9 mouse cellular contexts compared by ENCODE assay signal in genomic region chr16:11006100-11006499, GRCm38 (mm10). TPM values are rescaled to one million over a fixed set of nuclear protein-coding genes. Genes with fewer than 3 reads are reported as not detected.
DNase-seq lines count a peak whose midpoint lies in the region; ATAC-seq and TF ChIP-seq lines count a peak whose summit lies in the region.
"Had no signal": no experiment of that assay in that cellular context is flagged by ENCODE, and none has a peak within 500 bp of the region (broad histone marks: within the 10 kb centered on the region; RNA-seq: fewer than 3 reads in every experiment).

No protein-coding gene starts in this region.

- H3K4me3 ChIP-seq in midbrain, postnatal 0 days (ENCODE audit: low read depth, low read length) = no peak overlapping the region
- no peak overlapping the region for H3K4me3 ChIP-seq in midbrain, embryonic 13.5 days (replicated peaks)
- no peak overlapping the region for H3K4me3 ChIP-seq in limb, embryonic 12.5 days (replicated peaks)

- H3K4me1 ChIP-seq in midbrain, postnatal 0 days (ENCODE audit: insufficient read depth, low read length) = no peaks in the 10 kb centered on the region
- peaks cover 11% of the 10 kb centered on the region for H3K4me1 ChIP-seq in midbrain, embryonic 13.5 days (replicated peaks)
- peaks cover 27% of the 10 kb centered on the region for H3K4me1 ChIP-seq in limb, embryonic 12.5 days (replicated peaks)

- no peak for ATAC-seq in midbrain, postnatal 0 days (ENCODE audit: low FRiP score)
- no peak for ATAC-seq in midbrain, embryonic 13.5 days
- ATAC-seq in limb, embryonic 12.5 days (ENCODE audit: insufficient number of reproducible peaks, insufficient read depth, low FRiP score, low TSS enrichment, low read depth) = no peak
- no peak for ATAC-seq in inflammation-experienced regulatory T-cells, adult 6 months

- TF ChIP-seq CTCF in midbrain, postnatal 0 days (IDR thresholded peaks at IDR 0.05) = no peak

- no peak for DNase-seq in midbrain, postnatal 0 days (ENCODE audit: low spot score)
- peak; percentile 39 to 77 for DNase-seq in heart, adult 9 months (ENCODE audit: low spot score in 2 of 2)
- peak; percentile 64 for DNase-seq in splenic B cell, adult 2 months (ENCODE audit: low read depth, low spot score)
- DNase-seq in gastrocnemius, adult 8-10 months (ENCODE audit: low spot score in 2 of 2) = no peak
- DNase-seq in adrenal gland, postnatal 10 days = no peak
- DNase-seq: cerebellum, adult 9-11 months had no signal

- no peaks in the 10 kb centered on the region for H3K36me3 ChIP-seq in midbrain, postnatal 0 days (ENCODE audit: insufficient read depth, low read length)
- no peaks in the 10 kb centered on the region for H3K36me3 ChIP-seq in midbrain, embryonic 13.5 days
- H3K36me3 ChIP-seq in limb, embryonic 12.5 days = no peaks in the 10 kb centered on the region
- no peaks in the 10 kb centered on the region for H3K36me3 ChIP-seq in splenic B cell, adult 2 months (ENCODE audit: control insufficient read depth, insufficient read depth, low read length, poor library complexity, severe bottlenecking)

- 0 out of 2 replicates have a peak overlapping the region, but pooled peaks have one; percentile 32 for H3K27ac ChIP-seq in midbrain, postnatal 0 days (ENCODE audit: low read depth, low read length)
- H3K27ac ChIP-seq in midbrain, embryonic 13.5 days = no peak overlapping the region
- peak overlapping the region; percentile 37 for H3K27ac ChIP-seq in limb, embryonic 12.5 days

- H3K27me3 ChIP-seq in midbrain, postnatal 0 days (ENCODE audit: insufficient read depth, low read length) = no peaks in the 10 kb centered on the region
- H3K27me3 ChIP-seq in midbrain, embryonic 13.5 days = no peaks in the 10 kb centered on the region
- H3K27me3 ChIP-seq in limb, embryonic 12.5 days = no peaks in the 10 kb centered on the region
- H3K27me3 ChIP-seq in splenic B cell, adult 2 months (ENCODE audit: control insufficient read depth, insufficient read depth, low read length, poor library complexity, severe bottlenecking) = no peaks in the 10 kb centered on the region

- H3K9me3 ChIP-seq in midbrain, postnatal 0 days (ENCODE audit: low read length) = no peaks in the 10 kb centered on the region
- H3K9me3 ChIP-seq in midbrain, embryonic 13.5 days = no peaks in the 10 kb centered on the region
- no peaks in the 10 kb centered on the region; the same call in 1 of the 2 replicates for H3K9me3 ChIP-seq in limb, embryonic 12.5 days

- H3K9ac ChIP-seq in midbrain, postnatal 0 days (replicated peaks; ENCODE audit: low read length, poor library complexity, severe bottlenecking) = no peak overlapping the region
- H3K9ac ChIP-seq in midbrain, embryonic 13.5 days (replicated peaks) = no peak overlapping the region
- no peak overlapping the region for H3K9ac ChIP-seq in limb, embryonic 12.5 days (replicated peaks)

- 67% methylated on average over 6 of the region's 6 CpGs for WGBS in midbrain, postnatal 0 days
- WGBS in midbrain, embryonic 13.5 days = 69% methylated on average over 6 of the region's 6 CpGs
- 78% methylated on average over 6 of the region's 6 CpGs for WGBS in limb, embryonic 12.5 days

- H3K4me2 ChIP-seq in midbrain, postnatal 0 days (ENCODE audit: low read depth, low read length, poor library complexity, severe bottlenecking) = no peak overlapping the region
- H3K4me2 ChIP-seq in midbrain, embryonic 13.5 days (replicated peaks) = no peak overlapping the region
- no peak overlapping the region for H3K4me2 ChIP-seq in limb, embryonic 12.5 days

RNA-seq across cellular contexts. Expression of gene Snn, which starts 54.6 kb away (rescaled TPM):
- total RNA-seq in midbrain, postnatal 0 days (2014; rRNA removed) = 241 and 278 TPM in 2 replicates
- polyA plus RNA-seq in midbrain, postnatal 0 days (2015; fragmentation: Nextera tagmentation; extraction: Ambion mirVana) = 122 and 130 TPM in 2 replicates
- polyA plus RNA-seq in midbrain, embryonic 13.5 days (2015; fragmentation: Nextera tagmentation; extraction: Ambion mirVana) = 133 and 140 TPM in 2 replicates
- 40.3 and 46.6 TPM in 2 replicates for polyA plus RNA-seq in limb, embryonic 12.5 days (2016; fragmentation: Nextera tagmentation; extraction: Ambion mirVana)
- 1 to 10 TPM in 2 of 3 experiments, under 1 TPM in 1; 0.84 to 1.3 (median 1.1) TPM for polyA plus RNA-seq in inflammation-experienced regulatory T-cells, adult 6 months (2017; shearing (Covaris generic))
- 1 to 10 TPM; 2.3 to 3.7 (median 3.1) TPM for total RNA-seq in gastrocnemius, adult 8-10 months (2022)
- 10 to 100 TPM; 23.2 to 27.3 TPM for total RNA-seq in adrenal gland, postnatal 10 days (2021)

RNA-seq across cellular contexts. Expression of gene Litaf, which starts 59.9 kb away (rescaled TPM):
- total RNA-seq in midbrain, postnatal 0 days (2014; rRNA removed) = 19.0 and 22.4 TPM in 2 replicates
- polyA plus RNA-seq in midbrain, postnatal 0 days (2015; fragmentation: Nextera tagmentation; extraction: Ambion mirVana) = 20.5 and 20.7 TPM in 2 replicates
- polyA plus RNA-seq in midbrain, embryonic 13.5 days (2015; fragmentation: Nextera tagmentation; extraction: Ambion mirVana) = 31.5 and 33.5 TPM in 2 replicates
- polyA plus RNA-seq in limb, embryonic 12.5 days (2016; fragmentation: Nextera tagmentation; extraction: Ambion mirVana) = 103 TPM in 2 replicates
- polyA plus RNA-seq in inflammation-experienced regulatory T-cells, adult 6 months (2017; shearing (Covaris generic)) = 10 to 100 TPM; 29.9 to 99.4 (median 39.3) TPM
- total RNA-seq in gastrocnemius, adult 8-10 months (2022) = 1 to 10 TPM; 2.5 to 3.9 (median 3.3) TPM
- 10 to 100 TPM; 47.5 to 51.3 TPM for total RNA-seq in adrenal gland, postnatal 10 days (2021)

Comparison
In these comparisons a context has a peak if more than half of its experiments do, and no peak if none do; other contexts are left out.
1. DNase-seq: peak in heart, adult 9 months (2 of 2) and splenic B cell, adult 2 months (single experiment); none in midbrain, postnatal 0 days (single experiment), gastrocnemius, adult 8-10 months (0 of 2) and adrenal gland, postnatal 10 days (single experiment).
2. RNA of gene Snn, which starts 54.6 kb away (polyA plus RNA-seq): 133 to 140 TPM in midbrain, embryonic 13.5 days, 122 to 130 TPM in midbrain, postnatal 0 days and 40.3 to 46.6 TPM in limb, embryonic 12.5 days; 0.84 to 1.3 TPM in inflammation-experienced regulatory T-cells, adult 6 months; every median in the first group is over 10 times any median in the second.